Mouse (Mus musculus) CH12.LX (cell line): ENCODE results near the gene Taf5l.

ENCODE experiments used
- CTCF ChIP-seq, 2 experiments: IDR thresholded peaks in 1 of 2; conservative IDR thresholded peaks in 1 of 2; 2 replicates each; pipeline ENCODE4 v1.5.1; 2011 to 2012; ENCODE audit warnings: low read depth in 2 of 2, low read length in 2 of 2, improper control_type of control experiment in 1 of 2, inconsistent platforms in 1 of 2, mild to moderate bottlenecking in 1 of 2, moderate library complexity in 1 of 2
- E2F4 ChIP-seq: IDR thresholded peaks from 2 replicates; pipeline ENCODE4 v1.6.1; 2011; ENCODE audit warnings: low read depth, low read length, improper control_type of control experiment; ENCODE audit not compliant: insufficient replicate concordance
- EP300 ChIP-seq: IDR thresholded peaks from 2 replicates; pipeline ENCODE4 v1.6.1; 2011; ENCODE audit warnings: low read length, improper control_type of control experiment
- GABPA ChIP-seq: IDR thresholded peaks from 2 replicates; pipeline ENCODE4 v1.6.1; 2012; ENCODE audit warnings: low read depth, low read length, improper control_type of control experiment, inconsistent platforms; ENCODE audit not compliant: insufficient replicate concordance
- KAT2A ChIP-seq: IDR thresholded peaks from 2 replicates; pipeline ENCODE4 v1.6.1; 2012; ENCODE audit warnings: low read length, improper control_type of control experiment, inconsistent platforms; ENCODE audit not compliant: insufficient replicate concordance
- MXI1 ChIP-seq: IDR thresholded peaks from 2 replicates; pipeline ENCODE4 v1.6.1; 2011; ENCODE audit warnings: mild to moderate bottlenecking, low read depth, low read length, improper control_type of control experiment
- MYC ChIP-seq: IDR thresholded peaks from 2 replicates; pipeline ENCODE4 v1.6.1; 2011; ENCODE audit warnings: low read depth, mild to moderate bottlenecking, improper control_type of control experiment, low read length
- PAX5 ChIP-seq: IDR thresholded peaks from 2 replicates; pipeline ENCODE4 v1.6.1; 2012; ENCODE audit warnings: low read length, inconsistent platforms, mixed read lengths
- POLR2A ChIP-seq: IDR thresholded peaks from 2 replicates; pipeline ENCODE4 v1.6.1; 2011; ENCODE audit warnings: low read depth, mild to moderate bottlenecking, improper control_type of control experiment, low read length
- RAD21 ChIP-seq: IDR thresholded peaks from 2 replicates; pipeline ENCODE4 v1.6.1; 2011; ENCODE audit warnings: low read depth, mild to moderate bottlenecking, low read length, improper control_type of control experiment, moderate library complexity
- USF1 ChIP-seq: IDR thresholded peaks from 2 replicates; pipeline ENCODE4 v1.6.1; 2014; ENCODE audit warnings: low read depth, mild to moderate bottlenecking, inconsistent platforms, low read length, improper control_type of control experiment
- USF2 ChIP-seq: conservative IDR thresholded peaks from 2 replicates; pipeline ENCODE4 v1.6.1; 2011; ENCODE audit warnings: low read depth, low read length, improper control_type of control experiment
- ZKSCAN1 ChIP-seq: IDR thresholded peaks from 2 replicates; pipeline ENCODE4 v1.6.1; 2012; ENCODE audit warnings: low read depth, inconsistent platforms, low read length, improper control_type of control experiment, borderline replicate concordance

DNA sequence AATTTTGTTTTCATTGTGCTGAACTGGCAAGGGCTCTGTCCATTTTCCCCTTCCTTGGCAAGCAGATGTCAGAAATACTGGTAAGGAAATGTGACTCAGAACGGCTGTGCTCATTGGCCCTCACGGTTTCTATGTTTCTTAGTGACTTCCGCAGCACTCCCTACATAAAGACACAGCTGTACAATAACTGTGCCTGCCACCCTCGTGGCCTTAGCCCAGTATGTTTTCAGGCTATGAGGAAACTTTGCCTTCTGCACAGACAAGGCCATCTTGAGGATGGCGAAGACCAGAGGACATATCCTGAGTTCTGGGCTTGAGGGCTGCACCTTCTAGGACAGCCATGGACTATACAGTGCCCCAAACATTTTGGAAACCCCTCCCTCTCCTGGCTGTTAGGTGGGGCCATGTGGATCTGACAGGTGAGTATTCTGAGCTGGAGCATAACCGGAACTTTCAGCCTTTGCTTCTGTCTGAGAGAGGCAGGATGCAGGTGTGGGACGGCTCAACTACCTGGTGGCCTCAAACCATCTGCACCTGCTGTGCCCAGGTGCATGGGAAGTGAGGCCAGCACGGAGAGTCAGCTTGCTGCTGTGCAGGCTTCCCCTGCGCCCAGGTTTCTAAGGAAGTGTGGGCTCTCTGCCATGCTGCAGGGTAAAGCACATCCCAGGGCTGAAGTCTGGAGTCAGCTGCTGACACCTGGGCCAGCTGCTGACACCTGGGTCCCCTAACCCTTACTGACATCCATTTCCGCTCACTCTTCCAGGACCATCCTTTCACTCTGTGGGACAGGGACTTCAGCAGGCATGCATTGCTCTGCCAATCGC is 35.8 kb upstream of the Taf5l start:
- TF ChIP-seq POLR2A, result no peak
- no peak for TF ChIP-seq USF1
- TF ChIP-seq MXI1, result no peak
- no peak for TF ChIP-seq USF2
- TF ChIP-seq RAD21, result no peak
- TF ChIP-seq E2F4, result no peak
- no peak for TF ChIP-seq CTCF (conservative IDR thresholded peaks at IDR 0.05 in 1 of 2, IDR thresholded peaks at IDR 0.05 in 1 of 2; ENCODE audit: low read depth in 2 of 2, low read length in 2 of 2)
- TF ChIP-seq KAT2A, result no peak
- TF ChIP-seq EP300, result no peak
- TF ChIP-seq ZKSCAN1, result no peak
- TF ChIP-seq PAX5, result no peak
- no peak for TF ChIP-seq MYC
- TF ChIP-seq GABPA, result no peak
